Mouse (Mus musculus) central nervous system, embryonic 14 days (tissue): ENCODE data around the gene Skor1. TPM values are rescaled to one million over a fixed set of nuclear protein-coding genes. Genes with fewer than 3 reads are reported as not detected.

Experiments
- polyA plus RNA-seq: library from polyadenylated mRNA; depleted of rRNA; stranded (reverse); fragments of >200 nt; gene quantifications from 2 replicates; pipeline ENCODE4 v1.2.3, GENCODE M21; 2012; rRNA removed

Skor1 gene
- polyA plus RNA-seq = 8.1 and 11.8 TPM in 2 replicates

DNA sequence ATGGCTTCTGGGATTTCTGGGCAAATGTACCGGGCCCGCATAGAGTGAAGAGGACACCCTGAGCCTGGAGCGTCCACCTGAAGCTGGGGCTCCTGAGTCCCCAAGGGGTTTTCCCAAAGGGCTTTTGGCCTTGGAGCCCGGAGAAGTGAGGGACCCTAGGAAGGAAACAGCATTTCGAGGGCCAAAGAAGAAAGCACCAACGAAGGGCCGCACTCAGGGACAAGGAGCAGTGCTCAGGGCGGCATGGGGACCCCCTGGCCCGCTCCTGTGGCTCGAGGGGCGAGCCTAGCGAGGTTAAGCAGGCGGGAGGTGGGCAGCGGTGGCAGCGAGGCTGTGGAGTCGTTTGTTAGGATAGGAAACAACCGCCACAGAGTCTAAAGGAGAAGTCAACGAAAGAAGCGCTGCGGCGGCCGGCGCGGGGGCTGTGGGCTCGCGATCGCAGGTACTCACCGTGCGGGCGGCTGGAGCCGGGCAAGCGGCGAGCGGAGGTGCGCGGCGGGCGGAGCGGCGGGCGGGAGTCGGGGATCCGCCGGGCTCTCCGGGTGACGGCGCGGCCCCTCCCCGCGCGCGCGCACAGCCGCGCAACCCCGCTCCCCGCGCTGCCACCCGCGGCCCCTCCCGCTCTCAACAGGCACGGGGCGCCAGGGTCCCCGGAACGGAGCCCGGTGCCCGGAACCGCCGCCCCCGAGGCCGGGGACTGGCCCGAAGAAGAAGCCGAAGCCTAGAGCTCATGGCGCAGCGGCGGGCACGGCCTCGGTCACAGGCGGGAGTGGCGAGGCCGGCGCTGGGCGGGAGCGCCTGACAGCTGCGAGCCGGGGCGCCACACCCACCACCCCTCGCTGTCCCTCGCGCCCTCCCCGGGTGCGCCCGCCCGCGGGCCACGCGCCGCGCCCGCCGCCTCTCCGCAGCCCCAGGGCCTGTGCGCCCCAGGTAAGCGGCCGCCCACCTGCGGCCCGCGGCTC lies at the start of gene Skor1:
Gene Skor1 (minus strand): TSS at position 552 of the 962 bp plus-strand sequence.

Other genes with a start within 250 kb of the Skor1 start
- gene Pias1, start 161.0 kb downstream of the Skor1 start, polyA plus RNA-seq = 28.9 and 30.9 TPM in 2 replicates
- gene Map2k5, start 228.9 kb upstream of the Skor1 start, polyA plus RNA-seq = 35.5 and 38.0 TPM in 2 replicates